ENCODE assay signal across 11 mouse cellular contexts in genomic region chr10:120655238-120655931, GRCm38 (mm10).
A peak's percentile ranks its signal among the peaks of the same experiment; 100 is the strongest.
DNase-seq lines count a peak whose midpoint lies in the region; ATAC-seq lines count a peak whose summit lies in the region.
"Had no signal": no experiment of that assay in that cellular context is flagged by ENCODE, and none has a peak within 500 bp of the region (broad histone marks: within the 10 kb centered on the region; RNA-seq: fewer than 3 reads in every experiment).

No protein-coding gene starts in this region.

- peak; percentile 77 for ATAC-seq in cerebellum, adult (ENCODE audit: insufficient number of reproducible peaks, low FRiP score, low TSS enrichment)
- ATAC-seq: intestine, postnatal 0 days had no signal

- DNase-seq in adrenal gland, postnatal 14 days = peak; percentile 62
- no peak for DNase-seq in adrenal gland, adult 8-10 months
- peak; percentile 13 to 25 for DNase-seq in layer of hippocampus, postnatal 10 days (ENCODE audit: low spot score in 2 of 2)
- DNase-seq in layer of hippocampus, postnatal 14 days (ENCODE audit: low spot score in 2 of 2) = no peak
- peak; percentile 24 to 43 for DNase-seq in cerebellum, postnatal 36 days
- DNase-seq in thymus, postnatal 36 days = no peak
- no peak for DNase-seq in kidney, postnatal 4 days
- DNase-seq: heart, postnatal 10 days; spleen, adult 18-20 months had no signal

Comparison
In these comparisons a context has a peak if more than half of its experiments do, and no peak if none do; other contexts are left out.
1. DNase-seq: peak in adrenal gland, postnatal 14 days (single experiment), layer of hippocampus, postnatal 10 days (2 of 2) and cerebellum, postnatal 36 days (2 of 2); none in adrenal gland, adult 8-10 months (single experiment), layer of hippocampus, postnatal 14 days (0 of 2), thymus, postnatal 36 days (0 of 2) and kidney, postnatal 4 days (0 of 2).